Mouse (Mus musculus): ENCODE measurements around the gene Ppp1r21. TPM values are rescaled to one million over a fixed set of nuclear protein-coding genes. Genes with fewer than 3 reads are reported as not detected.

Ppp1r21 gene
- polyA plus RNA-seq, 1 experiment = 22.7 TPM

- Histone ChIP-seq H3K4me3 (ENCODE audit: low read depth, low read length) (no peak overlapping the region), H3K27ac (ENCODE audit: insufficient read depth, low read length) (peak overlapping the region; percentile 87; the same call in 1 of the 2 replicates), H3K9ac (ENCODE audit: low read depth, poor library complexity, severe bottlenecking) (peak overlapping the region; percentile 44; the same call in 1 of the 2 replicates), H3K9me3 (replicated peaks; ENCODE audit: control insufficient read depth, insufficient read depth, low read length, poor library complexity, severe bottlenecking) (no peaks in the 10 kb centered on the region), H3K36me3 (ENCODE audit: control insufficient read depth, insufficient read depth, low read length, poor library complexity, severe bottlenecking) (no peaks in the 10 kb centered on the region), H3K27me3 (ENCODE audit: control insufficient read depth, insufficient read depth, low read length, poor library complexity, severe bottlenecking) (no peaks in the 10 kb centered on the region), H3K4me1 (ENCODE audit: control insufficient read depth, insufficient read depth, low read length) (no peaks in the 10 kb centered on the region)
- TF ChIP-seq POLR2A (IDR thresholded peaks at IDR 0.05; ENCODE audit: insufficient read depth, low read length) (no peak), EP300 (IDR thresholded peaks at IDR 0.05; ENCODE audit: insufficient read depth, low read depth, low read length) (no peak), CTCF (IDR thresholded peaks at IDR 0.05; ENCODE audit: low read depth, low read length) (no peak)
These were observed 19.9 kb upstream of the Ppp1r21 start for GRCm38 (mm10) chr17:88509999-88510398.

- Histone ChIP-seq H3K27ac (ENCODE audit: insufficient read depth, low read length) (peak overlapping the region; percentile 87), H3K4me3 (ENCODE audit: low read depth, low read length) (peak overlapping the region; percentile 2; the same call in 1 of the 2 replicates), H3K9ac (ENCODE audit: low read depth, poor library complexity, severe bottlenecking) (no peak overlapping the region)
These were observed 18.8 kb upstream of the Ppp1r21 start for GRCm38 (mm10) chr17:88511095-88511551.

GRCm38 (mm10) chr17:88516477-88516876, 13.4 kb upstream of the Ppp1r21 start:
- no peaks in the 10 kb centered on the region for H3K36me3 ChIP-seq (ENCODE audit: control insufficient read depth, insufficient read depth, low read length, poor library complexity, severe bottlenecking)
- no peaks in the 10 kb centered on the region for H3K4me1 ChIP-seq (ENCODE audit: control insufficient read depth, insufficient read depth, low read length)
- H3K9ac ChIP-seq (ENCODE audit: low read depth, poor library complexity, severe bottlenecking) = no peak overlapping the region
- no peak overlapping the region for H3K4me3 ChIP-seq (ENCODE audit: low read depth, low read length)
- H3K27me3 ChIP-seq (ENCODE audit: control insufficient read depth, insufficient read depth, low read length, poor library complexity, severe bottlenecking) = no peaks in the 10 kb centered on the region
- TF ChIP-seq CTCF (IDR thresholded peaks at IDR 0.05; ENCODE audit: low read depth, low read length) (no peak), EP300 (IDR thresholded peaks at IDR 0.05; ENCODE audit: insufficient read depth, low read depth, low read length) (no peak), POLR2A (IDR thresholded peaks at IDR 0.05; ENCODE audit: insufficient read depth, low read length) (no peak)
- no peaks in the 10 kb centered on the region for H3K9me3 ChIP-seq (replicated peaks; ENCODE audit: control insufficient read depth, insufficient read depth, low read length, poor library complexity, severe bottlenecking)
- no peak overlapping the region for H3K27ac ChIP-seq (ENCODE audit: insufficient read depth, low read length)

More at GRCm38 (mm10) chr17:88511095-88511551, 18.8 kb upstream of the Ppp1r21 start:
- Histone ChIP-seq H3K36me3 (ENCODE audit: control insufficient read depth, insufficient read depth, low read length, poor library complexity, severe bottlenecking) (no peaks in the 10 kb centered on the region), H3K9me3 (replicated peaks; ENCODE audit: control insufficient read depth, insufficient read depth, low read length, poor library complexity, severe bottlenecking) (no peaks in the 10 kb centered on the region), H3K4me1 (ENCODE audit: control insufficient read depth, insufficient read depth, low read length) (no peaks in the 10 kb centered on the region), H3K27me3 (ENCODE audit: control insufficient read depth, insufficient read depth, low read length, poor library complexity, severe bottlenecking) (no peaks in the 10 kb centered on the region)
- TF ChIP-seq EP300 (IDR thresholded peaks at IDR 0.05; ENCODE audit: insufficient read depth, low read depth, low read length) (peak; percentile 96), CTCF (IDR thresholded peaks at IDR 0.05; ENCODE audit: low read depth, low read length) (peak; percentile 86), POLR2A (IDR thresholded peaks at IDR 0.05; ENCODE audit: insufficient read depth, low read length) (no peak)

GRCm38 (mm10) chr17:88527781-88528180, 2.1 kb upstream of the Ppp1r21 start:
- H3K4me3 ChIP-seq (ENCODE audit: low read depth, low read length) = no peak overlapping the region
- no peaks in the 10 kb centered on the region for H3K27me3 ChIP-seq (ENCODE audit: control insufficient read depth, insufficient read depth, low read length, poor library complexity, severe bottlenecking)
- no peaks in the 10 kb centered on the region for H3K36me3 ChIP-seq (ENCODE audit: control insufficient read depth, insufficient read depth, low read length, poor library complexity, severe bottlenecking)
- H3K9me3 ChIP-seq (replicated peaks; ENCODE audit: control insufficient read depth, insufficient read depth, low read length, poor library complexity, severe bottlenecking) = no peaks in the 10 kb centered on the region
- TF ChIP-seq CTCF (IDR thresholded peaks at IDR 0.05; ENCODE audit: low read depth, low read length) (no peak), POLR2A (IDR thresholded peaks at IDR 0.05; ENCODE audit: insufficient read depth, low read length) (no peak)
- peaks cover 2% of the 10 kb centered on the region for H3K4me1 ChIP-seq (ENCODE audit: control insufficient read depth, insufficient read depth, low read length)
- H3K9ac ChIP-seq (ENCODE audit: low read depth, poor library complexity, severe bottlenecking) = no peak overlapping the region
- H3K27ac ChIP-seq (ENCODE audit: insufficient read depth, low read length) = no peak overlapping the region

- Histone ChIP-seq H3K27ac (ENCODE audit: insufficient read depth, low read length) (no peak overlapping the region), H3K9me3 (replicated peaks; ENCODE audit: control insufficient read depth, insufficient read depth, low read length, poor library complexity, severe bottlenecking) (no peaks in the 10 kb centered on the region), H3K4me1 (ENCODE audit: control insufficient read depth, insufficient read depth, low read length) (peaks cover 2% of the 10 kb centered on the region), H3K4me3 (ENCODE audit: low read depth, low read length) (peak overlapping the region; percentile 71), H3K9ac (ENCODE audit: low read depth, poor library complexity, severe bottlenecking) (peak overlapping the region; percentile 67), H3K36me3 (ENCODE audit: control insufficient read depth, insufficient read depth, low read length, poor library complexity, severe bottlenecking) (no peaks in the 10 kb centered on the region), H3K27me3 (ENCODE audit: control insufficient read depth, insufficient read depth, low read length, poor library complexity, severe bottlenecking) (no peaks in the 10 kb centered on the region)
- TF ChIP-seq POLR2A (IDR thresholded peaks at IDR 0.05; ENCODE audit: insufficient read depth, low read length) (no peak), CTCF (IDR thresholded peaks at IDR 0.05; ENCODE audit: low read depth, low read length) (no peak), EP300 (IDR thresholded peaks at IDR 0.05; ENCODE audit: insufficient read depth, low read depth, low read length) (no peak)
These were observed 310 bp downstream of the Ppp1r21 start for GRCm38 (mm10) chr17:88530236-88530619.

- no peak overlapping the region for H3K27ac ChIP-seq (ENCODE audit: insufficient read depth, low read length)
- peak overlapping the region; percentile 71 for H3K4me3 ChIP-seq (ENCODE audit: low read depth, low read length)
- H3K9ac ChIP-seq (ENCODE audit: low read depth, poor library complexity, severe bottlenecking) = peak overlapping the region; percentile 67
- no peak for TF ChIP-seq POLR2A (IDR thresholded peaks at IDR 0.05; ENCODE audit: insufficient read depth, low read length)
- TF ChIP-seq EP300 (IDR thresholded peaks at IDR 0.05; ENCODE audit: insufficient read depth, low read depth, low read length) = no peak
- TF ChIP-seq CTCF (IDR thresholded peaks at IDR 0.05; ENCODE audit: low read depth, low read length) = no peak
- H3K4me1 ChIP-seq (ENCODE audit: control insufficient read depth, insufficient read depth, low read length) = peaks cover 2% of the 10 kb centered on the region
- H3K36me3 ChIP-seq (ENCODE audit: control insufficient read depth, insufficient read depth, low read length, poor library complexity, severe bottlenecking) = no peaks in the 10 kb centered on the region
- H3K9me3 ChIP-seq (replicated peaks; ENCODE audit: control insufficient read depth, insufficient read depth, low read length, poor library complexity, severe bottlenecking) = no peaks in the 10 kb centered on the region
- H3K27me3 ChIP-seq (ENCODE audit: control insufficient read depth, insufficient read depth, low read length, poor library complexity, severe bottlenecking) = no peaks in the 10 kb centered on the region
These were observed 749 bp downstream of the Ppp1r21 start for GRCm38 (mm10) chr17:88530667-88531066.
